Mouse (Mus musculus): Measurements from ENCODE around the gene Hoxd4.

DNA sequence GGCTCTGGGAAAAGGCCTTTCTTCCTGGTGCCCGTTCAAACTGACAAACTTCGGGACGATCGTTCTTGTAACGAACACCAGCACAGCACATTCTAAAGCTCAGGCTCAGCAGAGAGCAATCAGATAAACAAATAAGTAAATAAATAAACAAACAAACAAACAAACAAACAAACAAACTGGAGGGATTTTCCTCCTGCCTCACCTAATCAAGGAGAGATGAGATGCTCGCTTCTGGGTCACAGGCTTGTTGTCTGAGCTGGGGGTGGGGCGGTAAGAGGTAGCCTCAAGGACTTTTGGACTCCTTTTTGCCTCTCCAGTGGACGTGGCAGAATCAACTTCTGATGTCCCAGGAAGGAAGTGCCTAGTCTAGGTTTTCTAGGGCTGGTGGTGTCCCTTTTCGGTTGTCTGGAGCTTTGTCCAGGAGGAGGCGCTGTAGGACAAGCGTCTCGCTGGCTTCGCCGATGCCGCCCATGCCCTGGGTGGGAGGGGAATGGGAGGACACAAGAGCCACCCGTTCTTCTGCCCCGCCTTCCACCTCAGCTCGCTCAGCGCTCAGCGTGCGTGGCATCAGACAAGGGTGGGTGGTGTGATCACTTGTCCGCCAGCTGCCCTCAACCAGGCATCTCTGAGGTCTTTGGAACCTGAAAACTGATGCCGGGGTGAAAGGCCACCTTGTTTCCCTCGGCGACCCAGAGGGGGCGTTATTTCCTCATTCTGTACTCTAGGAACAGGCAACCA is 3.9 kb downstream of the Hoxd4 start:
- peak; percentile 86 for TF ChIP-seq CTCF (IDR thresholded peaks at IDR 0.05; ENCODE audit: borderline replicate concordance, insufficient read depth, low read length)
- peak; percentile 39; the same call in 1 of the 2 replicates for TF ChIP-seq POLR2A (IDR thresholded peaks at IDR 0.05; ENCODE audit: low read depth, low read length)
